Mouse (Mus musculus): ENCODE measurements around the gene Mosmo. TPM values are rescaled to one million over a fixed set of nuclear protein-coding genes. Genes with fewer than 3 reads are reported as not detected.

Gene Mosmo
- polyA plus RNA-seq, 1 experiment from 2014 or later, result 13.6 TPM

DNA sequence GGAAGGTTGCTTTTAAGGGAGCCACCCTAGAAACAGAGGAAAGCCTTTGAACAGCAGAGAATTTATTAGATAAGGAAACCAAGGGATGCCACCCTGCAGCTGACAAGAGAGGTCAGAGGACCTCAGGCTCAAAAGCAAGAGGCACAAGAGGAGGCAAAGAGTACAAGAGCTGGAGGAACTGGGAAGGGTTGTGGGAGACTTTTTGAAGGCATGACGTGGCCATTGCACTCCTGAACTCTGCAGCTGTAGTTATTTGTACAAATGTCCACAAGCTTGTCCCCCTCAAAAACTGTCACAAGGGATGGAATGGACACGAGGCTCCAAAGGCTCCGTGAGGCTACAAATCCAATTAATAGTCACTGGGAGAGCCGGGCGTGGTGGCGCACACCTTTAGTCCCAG, 67.2 kb downstream of the Mosmo start:
- H3K27ac ChIP-seq, result no peak overlapping the region
- WGBS, result 91% methylated on average over 6 of the region's 6 CpGs
- no peak for DNase-seq (ENCODE audit: low spot score)
- no peaks in the 10 kb centered on the region for H3K9me3 ChIP-seq (ENCODE audit: control insufficient read depth, low read length)
- no peak overlapping the region for H3K4me2 ChIP-seq (replicated peaks)
- no peak overlapping the region for H3K9ac ChIP-seq
- no peak for ATAC-seq (ENCODE audit: low FRiP score)
- H3K36me3 ChIP-seq (replicated peaks; ENCODE audit: control insufficient read depth, insufficient read depth), result no peaks in the 10 kb centered on the region
- no peak overlapping the region for H3K4me3 ChIP-seq (replicated peaks; ENCODE audit: low read length)
- no peaks in the 10 kb centered on the region for H3K27me3 ChIP-seq (ENCODE audit: control insufficient read depth, insufficient read depth, low read length)
- peaks cover 5% of the 10 kb centered on the region; the same call in 1 of the 2 replicates for H3K4me1 ChIP-seq (replicated peaks; ENCODE audit: control insufficient read depth, insufficient read depth, low read length)

DNA sequence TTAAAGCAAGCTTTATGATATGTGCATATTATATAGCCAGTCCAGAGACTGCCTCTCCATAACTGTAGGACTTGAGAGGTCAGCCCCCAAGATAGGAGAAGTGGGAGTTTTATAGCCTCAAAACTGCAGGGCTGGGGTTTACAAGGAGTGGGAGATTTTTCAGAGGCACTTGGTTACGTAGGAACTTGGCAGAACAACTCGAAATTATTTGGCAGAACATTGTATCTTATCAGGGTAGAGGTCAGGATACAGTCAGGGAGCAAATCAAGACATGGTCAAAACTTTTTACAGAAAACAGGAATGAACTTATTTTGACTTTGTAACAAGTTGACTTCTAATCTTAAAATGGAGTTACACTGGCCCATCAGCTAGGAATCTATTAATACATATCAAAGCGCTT, 68.6 kb downstream of the Mosmo start:
- WGBS, result 88% methylated on average over 3 of the region's 3 CpGs
- no peak overlapping the region for H3K27ac ChIP-seq
- H3K9me3 ChIP-seq (ENCODE audit: control insufficient read depth, low read length), result no peaks in the 10 kb centered on the region

DNA sequence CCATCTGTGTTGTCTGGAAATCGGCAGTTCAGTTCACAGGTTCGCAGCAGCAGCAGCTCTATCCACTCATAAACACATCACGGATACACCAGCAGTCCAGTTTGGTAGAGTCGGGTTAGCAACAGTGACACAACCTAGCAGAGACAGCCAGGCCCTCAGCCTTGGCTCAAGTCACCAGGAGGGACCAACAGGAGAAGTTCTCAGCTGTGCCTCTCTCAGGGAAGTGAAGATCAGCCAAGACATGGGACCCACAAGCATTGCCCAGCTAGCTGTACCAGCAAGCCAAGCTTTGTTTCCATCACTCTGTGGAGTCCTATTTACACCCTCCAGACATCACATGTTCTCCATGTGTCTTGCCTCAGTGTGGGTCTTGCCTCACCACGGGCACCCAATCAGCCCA, 69.4 kb downstream of the Mosmo start:
- 92% methylated on average over 5 of the region's 5 CpGs for WGBS
- no peak overlapping the region for H3K4me3 ChIP-seq (replicated peaks; ENCODE audit: low read length)
- no peaks in the 10 kb centered on the region for H3K27me3 ChIP-seq (ENCODE audit: control insufficient read depth, insufficient read depth, low read length)
- no peak overlapping the region for H3K4me2 ChIP-seq (replicated peaks)
- no peak overlapping the region for H3K9ac ChIP-seq
- H3K9me3 ChIP-seq (ENCODE audit: control insufficient read depth, low read length), result no peaks in the 10 kb centered on the region
- H3K4me1 ChIP-seq (replicated peaks; ENCODE audit: control insufficient read depth, insufficient read depth, low read length), result no peaks in the 10 kb centered on the region
- H3K27ac ChIP-seq, result no peak overlapping the region
- no peak for DNase-seq (ENCODE audit: low spot score)
- H3K36me3 ChIP-seq (replicated peaks; ENCODE audit: control insufficient read depth, insufficient read depth), result no peaks in the 10 kb centered on the region
- no peak for ATAC-seq (ENCODE audit: low FRiP score)

More for the DNA sequence above, 68.6 kb downstream of the Mosmo start:
- Histone ChIP-seq H3K27me3 (ENCODE audit: control insufficient read depth, insufficient read depth, low read length) (no peaks in the 10 kb centered on the region), H3K36me3 (replicated peaks; ENCODE audit: control insufficient read depth, insufficient read depth) (no peaks in the 10 kb centered on the region), H3K4me3 (replicated peaks; ENCODE audit: low read length) (no peak overlapping the region), H3K4me2 (replicated peaks) (no peak overlapping the region), H3K9ac (no peak overlapping the region), H3K4me1 (replicated peaks; ENCODE audit: control insufficient read depth, insufficient read depth, low read length) (no peaks in the 10 kb centered on the region)
- ATAC-seq (ENCODE audit: low FRiP score) (no peak), DNase-seq (ENCODE audit: low spot score) (no peak)

DNA sequence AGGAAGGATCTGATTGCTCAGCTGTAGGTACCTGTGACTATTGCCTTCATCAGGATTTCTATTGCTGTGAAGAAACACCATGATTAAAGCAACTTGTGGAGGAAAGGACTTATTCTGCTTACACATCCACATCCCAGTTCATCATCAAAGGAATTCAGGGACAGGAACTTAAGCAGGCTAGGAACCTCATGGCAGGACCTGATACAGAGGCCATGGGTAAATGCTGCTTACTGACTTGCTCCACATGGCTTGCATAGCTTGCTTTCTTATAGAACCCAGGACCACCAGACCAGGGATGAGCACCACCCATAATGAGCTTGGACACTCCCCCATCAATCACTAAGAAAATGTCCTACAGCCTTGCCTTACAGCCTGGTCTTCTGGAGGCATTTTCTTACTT, 71.1 kb downstream of the Mosmo start:
- no peak overlapping the region for H3K4me2 ChIP-seq (replicated peaks)
- H3K27me3 ChIP-seq (ENCODE audit: control insufficient read depth, insufficient read depth, low read length), result no peaks in the 10 kb centered on the region
- no peak overlapping the region for H3K27ac ChIP-seq
- H3K36me3 ChIP-seq (replicated peaks; ENCODE audit: control insufficient read depth, insufficient read depth), result no peaks in the 10 kb centered on the region
- no peaks in the 10 kb centered on the region for H3K4me1 ChIP-seq (replicated peaks; ENCODE audit: control insufficient read depth, insufficient read depth, low read length)
- H3K4me3 ChIP-seq (replicated peaks; ENCODE audit: low read length), result no peak overlapping the region
- H3K9me3 ChIP-seq (ENCODE audit: control insufficient read depth, low read length), result no peaks in the 10 kb centered on the region
- no peak for DNase-seq (ENCODE audit: low spot score)
- H3K9ac ChIP-seq, result no peak overlapping the region
- ATAC-seq (ENCODE audit: low FRiP score), result no peak

DNA sequence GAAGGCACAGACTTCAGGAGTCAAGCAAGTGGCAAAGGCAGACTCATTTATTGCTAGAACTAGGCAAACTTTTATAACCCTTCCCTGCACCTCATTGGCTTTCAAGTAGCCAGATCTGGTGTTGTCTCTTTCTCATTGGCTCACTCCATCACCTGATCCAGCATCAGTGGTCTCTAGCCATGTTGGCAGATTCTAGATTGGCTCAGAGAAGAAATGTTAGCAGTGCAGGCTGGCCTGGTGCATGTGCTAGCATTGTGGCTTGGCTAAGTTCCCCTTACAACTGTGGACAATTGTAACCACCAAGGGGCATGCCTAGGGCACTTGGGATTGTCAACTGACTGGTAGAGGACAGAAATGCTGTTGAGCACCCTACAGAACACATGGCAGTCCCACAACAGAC, 73.9 kb downstream of the Mosmo start:
- Histone ChIP-seq H3K9ac (no peak overlapping the region), H3K27ac (no peak overlapping the region), H3K36me3 (replicated peaks; ENCODE audit: control insufficient read depth, insufficient read depth) (no peaks in the 10 kb centered on the region), H3K4me1 (replicated peaks; ENCODE audit: control insufficient read depth, insufficient read depth, low read length) (no peaks in the 10 kb centered on the region), H3K4me2 (replicated peaks) (no peak overlapping the region), H3K9me3 (ENCODE audit: control insufficient read depth, low read length) (no peaks in the 10 kb centered on the region), H3K27me3 (ENCODE audit: control insufficient read depth, insufficient read depth, low read length) (no peaks in the 10 kb centered on the region), H3K4me3 (replicated peaks; ENCODE audit: low read length) (no peak overlapping the region)
- DNase-seq (ENCODE audit: low spot score) (no peak), ATAC-seq (ENCODE audit: low FRiP score) (no peak)

DNA sequence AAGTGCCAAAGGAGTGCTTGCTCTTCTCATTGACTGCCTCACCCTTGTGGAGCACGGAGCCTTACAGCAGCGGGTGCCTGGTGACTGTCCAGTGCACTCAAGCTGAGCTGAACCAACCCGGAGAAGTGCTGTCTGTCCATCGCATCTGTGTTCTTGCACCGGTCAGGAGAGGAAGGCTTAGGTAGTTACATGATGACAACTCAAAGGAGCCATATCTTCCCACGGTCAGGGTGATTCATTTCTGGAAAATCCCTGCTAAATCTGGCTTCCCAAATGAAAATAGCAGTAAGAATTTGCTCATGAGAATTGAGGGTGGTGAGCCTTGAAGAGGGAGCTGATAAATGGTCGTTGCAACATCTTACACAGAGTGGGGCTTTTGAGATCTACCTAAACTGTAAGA, 74.5 kb downstream of the Mosmo start:
- no peaks in the 10 kb centered on the region for H3K4me1 ChIP-seq (replicated peaks; ENCODE audit: control insufficient read depth, insufficient read depth, low read length)
- no peaks in the 10 kb centered on the region for H3K9me3 ChIP-seq (ENCODE audit: control insufficient read depth, low read length)
- H3K36me3 ChIP-seq (replicated peaks; ENCODE audit: control insufficient read depth, insufficient read depth), result no peaks in the 10 kb centered on the region
- no peak overlapping the region for H3K4me2 ChIP-seq (replicated peaks)
- no peak overlapping the region for H3K9ac ChIP-seq
- no peak for ATAC-seq (ENCODE audit: low FRiP score)
- H3K4me3 ChIP-seq (replicated peaks; ENCODE audit: low read length), result no peak overlapping the region
- H3K27ac ChIP-seq, result no peak overlapping the region
- H3K27me3 ChIP-seq (ENCODE audit: control insufficient read depth, insufficient read depth, low read length), result no peaks in the 10 kb centered on the region
- no peak for DNase-seq (ENCODE audit: low spot score)
- 88% methylated on average over 7 of the region's 7 CpGs for WGBS

DNA sequence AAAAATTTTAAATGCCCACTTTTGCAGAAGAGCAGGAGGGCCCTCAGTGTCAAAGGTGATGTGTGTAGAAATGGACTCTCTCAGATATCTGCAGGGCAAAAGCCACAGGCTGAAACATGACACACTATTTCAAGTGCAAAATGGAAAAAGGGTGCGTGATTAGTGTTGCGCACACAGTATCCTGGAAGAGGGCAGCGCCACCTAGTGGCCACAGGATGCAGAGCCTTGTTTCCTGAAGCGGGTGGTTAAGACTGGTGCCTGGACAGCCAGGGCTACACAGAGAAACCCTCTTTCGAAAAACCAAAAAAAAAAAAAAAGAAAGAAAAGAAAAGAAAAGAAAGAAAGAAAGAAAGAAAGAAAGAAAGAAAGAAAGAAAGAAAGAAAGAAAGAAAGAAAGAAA, 77.3 kb downstream of the Mosmo start:
- H3K27me3 ChIP-seq (ENCODE audit: control insufficient read depth, insufficient read depth, low read length), result no peaks in the 10 kb centered on the region
- WGBS, result 13% methylated on average over 5 of the region's 5 CpGs
- H3K4me1 ChIP-seq (replicated peaks; ENCODE audit: control insufficient read depth, insufficient read depth, low read length), result no peaks in the 10 kb centered on the region
- DNase-seq (ENCODE audit: low spot score), result peak; percentile 94
- peak; percentile 87 for ATAC-seq (ENCODE audit: low FRiP score)
- no peak overlapping the region for H3K27ac ChIP-seq
- no peak overlapping the region for H3K9ac ChIP-seq
- H3K4me2 ChIP-seq (replicated peaks), result no peak overlapping the region
- no peak overlapping the region for H3K4me3 ChIP-seq (replicated peaks; ENCODE audit: low read length)
- no peaks in the 10 kb centered on the region for H3K9me3 ChIP-seq (ENCODE audit: control insufficient read depth, low read length)
- no peaks in the 10 kb centered on the region for H3K36me3 ChIP-seq (replicated peaks; ENCODE audit: control insufficient read depth, insufficient read depth)

DNA sequence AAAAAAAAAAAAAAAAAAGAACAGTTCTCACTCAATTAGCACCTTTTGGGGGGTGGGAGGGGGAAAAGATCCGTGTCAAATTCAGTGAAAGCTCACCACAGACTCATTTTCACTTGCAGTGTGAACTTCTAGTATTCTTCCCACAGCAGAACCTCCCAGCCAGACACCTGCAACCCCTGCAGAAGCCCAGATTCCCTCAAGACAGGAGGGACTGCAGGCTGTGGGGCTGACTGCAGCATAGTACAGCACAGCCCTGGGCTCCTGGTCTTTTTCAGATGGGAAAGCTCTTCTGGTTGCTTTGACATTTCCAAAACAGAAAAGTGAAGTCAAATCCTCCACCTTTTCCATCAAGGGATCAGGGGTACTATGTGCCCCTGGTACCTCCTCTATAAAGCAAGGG, 90.0 kb downstream of the Mosmo start:
- Histone ChIP-seq H3K9ac (no peak overlapping the region), H3K27ac (no peak overlapping the region), H3K36me3 (replicated peaks; ENCODE audit: control insufficient read depth, insufficient read depth) (no peaks in the 10 kb centered on the region), H3K4me2 (replicated peaks) (no peak overlapping the region), H3K4me1 (replicated peaks; ENCODE audit: control insufficient read depth, insufficient read depth, low read length) (no peaks in the 10 kb centered on the region), H3K9me3 (ENCODE audit: control insufficient read depth, low read length) (no peaks in the 10 kb centered on the region), H3K4me3 (replicated peaks; ENCODE audit: low read length) (no peak overlapping the region), H3K27me3 (ENCODE audit: control insufficient read depth, insufficient read depth, low read length) (no peaks in the 10 kb centered on the region)
- 0% methylated on average over 1 of the region's 1 CpGs for WGBS
- DNase-seq (ENCODE audit: low spot score) (no peak), ATAC-seq (ENCODE audit: low FRiP score) (no peak)

DNA sequence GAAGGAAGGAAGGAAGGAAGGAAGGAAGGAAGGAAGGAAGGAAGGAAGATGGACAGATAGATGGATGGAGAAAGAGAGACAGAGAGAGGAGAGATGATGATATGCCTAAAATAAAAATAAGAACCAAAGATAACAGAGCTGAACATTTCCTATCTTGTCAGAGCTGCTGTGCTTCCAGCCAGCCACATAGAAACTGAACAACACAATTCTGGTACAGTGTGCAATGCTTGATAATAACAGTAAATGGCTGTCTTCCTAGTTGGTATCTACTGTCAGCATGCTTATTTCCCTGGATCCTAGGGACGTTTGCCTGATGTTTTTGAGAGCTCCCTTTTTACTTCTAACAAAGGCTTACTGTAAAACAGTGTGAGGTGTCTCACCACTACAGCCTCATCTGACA, 94.0 kb downstream of the Mosmo start:
- Histone ChIP-seq H3K27ac (no peak overlapping the region), H3K9me3 (ENCODE audit: control insufficient read depth, low read length) (no peaks in the 10 kb centered on the region), H3K36me3 (replicated peaks; ENCODE audit: control insufficient read depth, insufficient read depth) (no peaks in the 10 kb centered on the region), H3K4me2 (replicated peaks) (no peak overlapping the region), H3K4me3 (replicated peaks; ENCODE audit: low read length) (no peak overlapping the region), H3K4me1 (replicated peaks; ENCODE audit: control insufficient read depth, insufficient read depth, low read length) (no peaks in the 10 kb centered on the region), H3K9ac (no peak overlapping the region), H3K27me3 (ENCODE audit: control insufficient read depth, insufficient read depth, low read length) (no peaks in the 10 kb centered on the region)
- no peak for ATAC-seq (ENCODE audit: low FRiP score)
- WGBS, result 50% methylated on average over 1 of the region's 1 CpGs
- no peak for DNase-seq (ENCODE audit: low spot score)

DNA sequence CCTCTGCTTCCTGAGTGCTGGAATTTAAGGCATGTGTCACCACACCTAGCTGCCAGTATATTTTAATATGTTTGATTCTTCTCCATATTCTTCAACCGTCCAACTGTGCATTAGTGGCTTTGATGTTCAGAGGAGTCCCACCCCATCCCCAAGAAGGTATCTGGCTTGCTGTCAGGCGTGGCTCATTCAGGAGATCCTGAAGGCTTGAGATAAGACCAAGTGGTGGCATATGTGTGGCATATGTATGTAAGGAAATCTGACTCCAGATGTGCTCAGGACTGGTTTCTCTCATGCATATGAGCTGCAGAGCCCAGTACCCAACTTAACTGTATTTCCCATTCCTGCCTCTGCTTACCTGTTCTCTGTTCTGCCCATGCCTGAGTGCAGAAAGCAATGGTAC, 100.6 kb downstream of the Mosmo start:
- 68% methylated on average over 2 of the region's 2 CpGs for WGBS

More for the DNA sequence above, 100.6 kb downstream of the Mosmo start:
- ATAC-seq (ENCODE audit: low FRiP score) (no peak), DNase-seq (ENCODE audit: low spot score) (no peak)
- Histone ChIP-seq H3K4me3 (replicated peaks; ENCODE audit: low read length) (no peak overlapping the region), H3K4me1 (replicated peaks; ENCODE audit: control insufficient read depth, insufficient read depth, low read length) (no peaks in the 10 kb centered on the region), H3K9ac (no peak overlapping the region), H3K27ac (no peak overlapping the region), H3K9me3 (ENCODE audit: control insufficient read depth, low read length) (no peaks in the 10 kb centered on the region), H3K27me3 (ENCODE audit: control insufficient read depth, insufficient read depth, low read length) (no peaks in the 10 kb centered on the region), H3K36me3 (replicated peaks; ENCODE audit: control insufficient read depth, insufficient read depth) (no peaks in the 10 kb centered on the region), H3K4me2 (replicated peaks) (no peak overlapping the region)

Measured in hindbrain, embryonic 14.5 days (tissue).